Mouse (Mus musculus) embryo, embryonic 11.5 days (tissue): Measurements from ENCODE around the gene Clgn.
A peak's percentile ranks its signal among the peaks of the same experiment; 100 is the strongest.
"Not testable (repeated sequence)": the region's sequence is repeated elsewhere in the genome, so short reads cannot be mapped to it uniquely, and the experiment has no call there.

Experiments used
- DNase-seq: peaks from one replicate; pipeline ENCODE4 v3.0.0-alpha.2; 2012; ENCODE audit warnings: low read depth, low spot score

Gene Clgn

GRCm38 (mm10) chr8:83423032-83423825 is 33.6 kb downstream of the Clgn start:
- no peak for DNase-seq

GRCm38 (mm10) chr8:83425202-83425601 is 35.5 kb downstream of the Clgn start:
- no peak for DNase-seq

GRCm38 (mm10) chr8:83426104-83426759 is 36.6 kb downstream of the Clgn start:
- DNase-seq, result no peak

GRCm38 (mm10) chr8:83426949-83427348 is 37.3 kb downstream of the Clgn start:
- DNase-seq, result no peak

GRCm38 (mm10) chr8:83428621-83429020 is 39.0 kb downstream of the Clgn start:
- DNase-seq, result not testable (repeated sequence)

GRCm38 (mm10) chr8:83429071-83429524 is 39.4 kb downstream of the Clgn start:
- DNase-seq, result no peak

GRCm38 (mm10) chr8:83437077-83437476 is 47.4 kb downstream of the Clgn start:
- no peak for DNase-seq

GRCm38 (mm10) chr8:83441656-83442242 is 52.1 kb downstream of the Clgn start:
- no peak for DNase-seq

- DNase-seq, result peak; percentile 99
These were observed 52.8 kb downstream of the Clgn start for GRCm38 (mm10) chr8:83442243-83443051.

- no peak for DNase-seq
These were observed 53.4 kb downstream of the Clgn start for GRCm38 (mm10) chr8:83443052-83443400.

GRCm38 (mm10) chr8:83449960-83450359 is 60.3 kb downstream of the Clgn start:
- DNase-seq, result no peak

- no peak for DNase-seq
These were observed 61.4 kb downstream of the Clgn start for GRCm38 (mm10) chr8:83451056-83451455.

GRCm38 (mm10) chr8:83457121-83457520 is 67.5 kb downstream of the Clgn start:
- no peak for DNase-seq

GRCm38 (mm10) chr8:83458222-83458621 is 68.6 kb downstream of the Clgn start, which contains the start of gene Scoc:
Scoc (minus strand) TSS chr8:83458391.
- no peak for DNase-seq

- no peak for DNase-seq
These were observed 69.9 kb downstream of the Clgn start for GRCm38 (mm10) chr8:83459606-83460005.
